Mouse (Mus musculus) T-helper 1 cell (primary cell): ENCODE measurements around the gene Kcna3.

Experiments
- in situ Hi-C: fragments of 300-600 bp; cut with MboI, MseI; formaldehyde crosslinking; loops from one replicate; pipeline ENCODE4 v1.15.1; 2025; ENCODE audit warnings: high pct_unique_total_duplicates

Gene Kcna3

DNA sequence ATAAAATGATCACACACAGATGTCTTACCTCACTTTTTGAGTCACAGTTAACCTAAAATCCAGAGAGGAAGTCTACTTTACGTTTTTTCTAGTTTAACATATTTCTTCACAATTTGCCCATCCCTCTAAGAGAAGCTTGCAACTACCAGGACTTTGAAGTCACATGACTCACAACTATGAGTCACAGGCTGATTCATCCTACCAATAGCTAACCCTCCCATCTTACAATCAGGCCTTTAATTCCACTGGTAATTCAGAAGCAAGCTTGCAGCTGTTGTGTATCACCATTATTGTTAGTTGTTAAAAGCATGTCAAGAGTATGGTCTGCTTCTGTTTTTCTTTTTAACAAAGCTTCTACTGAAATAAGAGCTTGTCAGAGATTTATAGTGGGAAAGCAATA lies 26.8 kb downstream of the Kcna3 start:
- in situ Hi-C loops = loop anchor here (10.0 kb wide), 1 partner anchor 338 kb away; no protein-coding TSS in a partner anchor

DNA sequence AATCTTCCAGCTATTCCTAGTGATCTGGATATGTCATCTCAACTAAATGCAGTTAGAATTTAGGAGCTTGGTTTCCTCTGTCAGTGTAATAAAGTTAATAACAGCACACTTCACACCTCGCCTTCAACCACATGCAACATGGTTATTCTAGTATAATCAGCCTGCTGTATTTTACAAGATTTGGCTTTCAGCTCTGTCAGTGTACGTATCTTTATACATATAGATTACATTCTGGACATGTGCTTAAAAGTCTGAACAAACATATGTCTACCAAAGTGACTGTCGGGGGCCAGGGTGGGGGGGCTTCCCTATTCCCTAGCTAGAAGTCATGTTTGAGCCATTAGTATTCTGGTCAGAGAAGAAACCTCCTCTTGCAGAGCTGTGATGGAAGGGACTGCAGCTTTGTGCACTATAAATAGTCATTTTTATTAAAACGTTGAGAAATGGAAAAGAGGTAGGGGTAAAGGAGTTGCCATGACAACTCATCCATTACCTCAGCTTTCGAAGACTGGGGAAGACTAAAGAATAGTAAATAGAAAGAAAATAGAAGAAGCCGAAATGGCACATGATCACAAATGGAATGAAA lies 29.6 kb downstream of the Kcna3 start:
- in situ Hi-C loops = loop anchor here (10.0 kb wide), 1 partner anchor 341 kb away; no protein-coding TSS in a partner anchor

DNA sequence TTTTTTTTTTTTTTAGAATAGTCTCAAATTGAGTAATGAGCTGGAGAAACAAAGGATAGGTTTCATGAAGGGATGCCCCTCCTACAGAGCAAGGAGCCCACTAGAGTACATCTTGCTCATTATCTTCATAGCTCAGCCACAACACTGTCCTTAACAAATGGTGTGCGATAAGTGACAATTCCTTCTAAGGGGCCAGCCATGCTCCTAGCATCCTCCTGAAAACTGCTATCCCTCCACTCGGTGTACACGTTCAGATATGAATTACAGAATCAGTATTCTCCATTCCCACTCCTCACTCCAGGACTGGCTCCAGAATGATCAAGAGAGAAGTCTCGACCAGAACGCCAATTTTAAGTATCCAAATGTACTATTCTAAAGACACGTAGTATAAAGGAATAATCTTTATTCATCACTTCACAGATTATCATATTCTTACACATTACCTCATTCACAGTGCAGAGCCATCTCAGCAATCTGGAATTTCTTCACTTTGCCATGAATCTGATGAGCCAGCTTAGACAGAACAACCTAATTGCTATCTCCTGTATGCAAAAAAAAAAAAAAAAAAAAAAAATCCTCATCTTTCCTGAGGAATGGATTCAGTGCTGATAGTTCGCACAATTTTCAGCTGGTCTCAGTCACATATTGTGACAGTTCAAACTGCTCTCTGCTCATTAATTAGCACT lies 30.3 kb downstream of the Kcna3 start:
- in situ Hi-C loops = loop anchor here (10.0 kb wide), 1 partner anchor 342 kb away; no protein-coding TSS in a partner anchor

DNA sequence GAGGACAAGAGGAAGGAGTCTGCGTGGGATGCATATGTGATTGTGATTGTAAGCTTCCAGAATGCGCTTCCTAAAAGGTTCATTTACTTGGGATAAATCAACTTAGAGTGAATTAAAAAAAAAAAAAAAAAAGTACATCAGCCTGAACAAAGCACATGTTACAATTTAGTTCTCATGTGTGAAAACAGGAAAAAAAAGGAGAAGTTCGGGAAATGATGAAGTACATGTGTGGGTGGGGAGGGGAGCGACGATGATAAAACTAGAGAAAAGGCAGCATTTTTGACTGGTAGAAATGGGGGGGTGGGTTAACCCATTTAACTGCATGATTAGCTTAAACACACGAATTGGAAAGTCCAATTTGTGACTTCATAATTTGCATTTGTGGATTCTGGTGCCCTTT lies 31.3 kb downstream of the Kcna3 start:
- in situ Hi-C loops = loop anchor here (10.0 kb wide), 1 partner anchor 342 kb away; no protein-coding TSS in a partner anchor

DNA sequence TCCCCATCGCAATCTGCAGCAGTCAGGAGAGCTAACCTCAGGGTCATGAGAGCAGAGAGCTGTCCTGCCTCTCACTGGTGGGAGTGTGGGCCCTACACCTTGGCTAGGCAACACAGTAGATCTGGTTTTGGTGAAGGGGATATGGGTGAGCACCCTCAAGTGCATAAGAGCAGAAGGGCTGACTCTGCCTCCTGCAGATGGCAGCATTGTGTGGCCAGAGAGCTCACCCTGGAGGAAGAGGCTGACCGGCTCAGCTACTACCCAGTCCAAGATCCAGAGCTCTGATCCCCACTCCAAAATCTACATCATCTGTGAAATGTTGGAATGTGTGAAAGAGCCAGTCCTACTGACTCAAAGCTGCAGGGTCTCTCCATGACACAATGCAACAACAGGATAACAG lies 37.9 kb downstream of the Kcna3 start:
- in situ Hi-C loops = loop anchor here (10.0 kb wide), 1 partner anchor 589 kb away; the partner anchor contains the start of gene Dennd2d

DNA sequence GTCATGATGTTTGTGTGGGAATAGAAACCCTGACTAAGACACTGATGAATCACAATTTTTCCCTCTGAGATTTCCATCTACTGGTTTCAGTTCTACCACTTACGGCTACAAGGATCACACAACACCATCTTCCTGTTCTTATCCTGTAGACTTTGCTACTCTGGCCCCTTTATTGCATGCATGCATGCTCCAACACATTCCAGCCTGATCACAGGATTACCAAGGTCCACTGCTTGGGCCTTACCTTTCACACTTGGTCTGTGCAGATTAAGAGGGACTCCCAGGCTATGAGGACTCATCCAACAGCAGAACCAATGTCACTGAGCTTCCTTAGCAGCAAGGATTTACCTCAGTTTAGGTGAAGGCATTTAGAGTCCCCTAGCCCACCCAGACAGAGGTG lies 39.7 kb downstream of the Kcna3 start:
- in situ Hi-C loops = loop anchor here (5.0 to 10.0 kb wide), 2 partner anchors 33 to 591 kb away; partner anchors contain the start of gene Dennd2d

DNA sequence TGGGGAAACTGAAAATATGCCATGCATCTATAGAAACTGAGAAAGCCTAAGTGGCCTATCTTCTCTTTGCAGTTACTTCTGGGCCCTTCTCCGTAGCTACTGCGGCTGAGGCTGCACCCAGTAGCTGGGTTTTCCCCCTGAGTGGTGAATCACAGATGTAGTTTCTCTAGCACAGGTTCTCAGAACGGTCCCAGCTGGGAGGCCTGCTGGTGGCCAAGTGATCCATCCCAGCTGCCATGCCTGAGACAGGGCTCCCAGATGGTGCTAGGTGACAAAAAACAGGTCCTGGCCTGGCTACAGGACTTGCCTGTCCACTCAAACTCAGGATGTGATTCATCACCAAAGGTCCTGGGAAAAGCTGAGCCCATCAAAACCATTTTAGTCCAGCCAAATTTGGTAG lies 40.7 kb downstream of the Kcna3 start:
- in situ Hi-C loops = loop anchor here (5.0 to 10.0 kb wide), 2 partner anchors 34 to 592 kb away; partner anchors contain the start of gene Dennd2d

DNA sequence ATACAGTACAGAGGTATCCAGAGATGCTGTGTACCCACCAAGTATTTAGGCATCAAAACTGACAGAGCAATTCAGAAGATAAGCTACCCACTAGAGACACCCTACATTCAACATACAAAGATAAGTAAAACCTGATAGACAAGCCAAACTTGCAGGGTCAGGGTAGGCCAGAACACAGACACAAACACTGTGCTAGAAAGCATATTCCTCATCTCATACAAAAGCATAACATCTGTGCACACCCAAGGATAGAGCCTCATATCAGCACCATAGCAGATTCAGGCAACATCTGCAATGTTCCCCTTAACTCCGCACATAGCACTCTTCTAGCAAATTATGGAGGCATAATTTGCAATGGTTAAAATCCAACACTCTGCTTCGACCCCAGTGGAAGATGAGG lies 41.1 kb downstream of the Kcna3 start:
- in situ Hi-C loops = loop anchor here (5.0 to 10.0 kb wide), 2 partner anchors 35 to 592 kb away; partner anchors contain the start of gene Dennd2d

DNA sequence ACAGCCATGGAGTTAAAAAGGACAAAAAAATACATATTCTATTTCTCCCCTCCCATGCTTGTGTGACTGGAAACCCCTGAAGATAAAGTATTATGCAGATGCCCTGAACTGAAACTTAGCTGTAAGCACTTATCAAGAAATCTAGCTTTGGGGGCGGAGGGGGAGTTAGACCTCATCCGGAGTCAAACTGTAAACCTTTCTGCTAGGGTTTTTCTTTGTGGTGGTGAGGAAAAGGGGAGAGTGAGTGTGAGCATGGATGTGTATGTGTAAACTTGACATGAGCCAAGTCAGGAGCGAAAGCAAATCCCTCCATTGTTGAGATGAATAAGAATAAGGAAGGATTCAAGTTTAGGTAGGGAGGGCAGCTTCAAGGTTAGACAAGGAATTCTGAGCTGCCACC lies 44.8 kb downstream of the Kcna3 start:
- in situ Hi-C loops = no loop called here

DNA sequence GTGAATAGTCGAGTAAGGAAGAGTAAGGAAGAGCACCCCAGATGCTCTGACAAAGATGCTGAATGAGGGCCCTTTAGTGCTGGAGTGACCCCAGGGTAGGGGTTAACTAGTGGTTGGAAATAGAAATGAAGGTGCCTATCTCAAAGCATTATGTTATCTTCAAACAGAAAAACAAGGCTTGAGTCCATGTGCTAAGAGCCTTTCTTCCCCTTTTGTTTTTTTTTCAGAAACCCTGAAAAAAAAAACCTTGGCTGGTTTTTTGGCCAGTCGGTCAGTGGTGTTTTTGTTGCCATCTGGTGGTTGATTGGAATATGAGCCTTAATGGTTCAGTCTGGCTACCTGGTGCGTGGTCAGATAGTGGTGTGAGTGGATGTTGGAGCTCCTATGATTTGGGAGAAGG lies 45.3 kb downstream of the Kcna3 start:
- in situ Hi-C loops = no loop called here

DNA sequence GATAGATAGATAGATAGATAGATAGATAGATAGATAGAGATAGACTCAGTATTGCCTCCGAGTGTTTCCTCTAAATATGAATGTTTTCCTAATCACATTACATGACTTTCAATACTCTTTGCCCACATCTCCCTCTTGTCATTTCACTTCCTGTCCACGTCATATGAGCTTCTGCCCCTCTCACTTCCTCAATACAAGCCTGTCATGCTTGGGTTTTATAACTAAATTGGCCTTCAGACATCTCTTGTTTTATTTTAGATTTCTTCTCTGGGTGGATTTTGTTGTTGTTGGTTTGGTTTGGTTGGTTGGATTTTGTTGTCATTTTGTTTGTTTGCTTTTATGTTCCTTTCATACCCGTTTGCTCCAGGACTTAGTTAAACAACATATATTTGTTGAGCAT lies 48.6 kb downstream of the Kcna3 start:
- in situ Hi-C loops = no loop called here

DNA sequence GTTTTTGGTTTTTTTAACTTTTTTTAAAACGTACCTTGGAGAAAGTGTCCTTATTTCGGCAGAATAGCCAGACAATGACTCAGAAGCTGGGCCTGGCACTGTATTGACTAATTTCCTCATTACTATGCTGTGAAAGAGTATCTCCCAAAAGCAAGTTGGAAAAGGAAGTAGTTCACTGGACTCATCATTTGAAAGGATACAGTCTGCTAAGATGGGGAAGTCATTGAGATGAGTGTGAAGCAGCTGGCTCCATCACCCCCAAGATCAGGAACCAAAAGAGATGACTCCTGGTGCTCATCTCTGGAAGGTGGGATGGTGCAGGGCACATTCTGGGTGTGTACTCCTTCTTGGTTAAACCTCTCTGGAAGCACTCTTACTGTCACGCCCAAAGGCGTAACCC lies 51.4 kb downstream of the Kcna3 start:
- in situ Hi-C loops = no loop called here
